Mouse (Mus musculus) liver, embryonic 16.5 days (tissue): ENCODE results near the gene Serp2. TPM values are rescaled to one million over a fixed set of nuclear protein-coding genes. Genes with fewer than 3 reads are reported as not detected.

Experiments used
- ATAC-seq: fragments of 200-750 bp; cut with Nextera tagmentation; 2 replicates; pipeline ENCODE4 v1.8.0; 2017; ENCODE audit warnings: low read depth, mild to moderate bottlenecking, moderate number of reproducible peaks, moderate library complexity
- H3K27ac ChIP-seq: fragments of 300-500 bp; sonication (generic); 2 replicates; pipeline ENCODE4 v1.5.1; 2014; ENCODE audit warnings: mild to moderate bottlenecking, low read length
- H3K27me3 ChIP-seq: fragments of 300-500 bp; sonication (generic); 2 replicates; pipeline ENCODE4 v1.6.1; 2014; ENCODE audit warnings: low read depth, low read length, mixed read lengths; ENCODE audit not compliant: control insufficient read depth, insufficient read depth
- H3K36me3 ChIP-seq: fragments of 300-500 bp; sonication (generic); 2 replicates; pipeline ENCODE4 v1.6.1; 2014; ENCODE audit warnings: mild to moderate bottlenecking; ENCODE audit not compliant: control insufficient read depth, insufficient read depth
- H3K4me1 ChIP-seq: fragments of 300-500 bp; sonication (generic); 2 replicates; pipeline ENCODE4 v1.6.1; 2014; ENCODE audit warnings: low read depth, low read length, mixed read lengths; ENCODE audit not compliant: control insufficient read depth
- H3K4me2 ChIP-seq: fragments of 300-500 bp; sonication (generic); 2 replicates; pipeline ENCODE4 v1.6.1; 2014; ENCODE audit warnings: low read depth, low read length, mixed read lengths
- H3K4me3 ChIP-seq: fragments of 300-500 bp; sonication (generic); 2 replicates; pipeline ENCODE4 v1.5.1; 2014; ENCODE audit warnings: low read depth, mild to moderate bottlenecking, low read length
- H3K9ac ChIP-seq: fragments of 300-500 bp; sonication (generic); 2 replicates; pipeline ENCODE4 v1.6.1; 2014; ENCODE audit warnings: low read depth, low read length
- H3K9me3 ChIP-seq: fragments of 300-500 bp; sonication (generic); replicated peaks from 2 replicates; pipeline ENCODE4 v1.6.1; 2016; ENCODE audit warnings: low read length; ENCODE audit not compliant: control insufficient read depth
- WGBS: fragments of 180-500 bp; shearing (Covaris S2); extraction: QIAGEN DNeasy Blood & Tissue Kit; methylation state at CpG from one replicate; pipeline ENCODE4 v1.1.7; 2014; ENCODE audit not compliant: insufficient replicate concordance; 5-methylcytosine and 5-hydroxymethylcytosine counted together
- polyA plus RNA-seq: library from polyadenylated mRNA; unstranded; fragments of >200 nt; fragmentation: Nextera tagmentation; extraction: Ambion mirVana; gene quantifications from 2 replicates; pipeline ENCODE4 v1.2.1, GENCODE M21; 2015

Serp2 gene
- polyA plus RNA-seq, 1 experiment from 2014 or later, result 0.61 TPM

GRCm38 (mm10) chr14:76594351-76594885 lies 37.7 kb upstream of the Serp2 start:
- Histone ChIP-seq H3K4me3 (no peak overlapping the region), H3K4me2 (no peak overlapping the region), H3K36me3 (no peaks in the 10 kb centered on the region), H3K27ac (no peak overlapping the region), H3K9ac (no peak overlapping the region), H3K27me3 (no peaks in the 10 kb centered on the region), H3K4me1 (peaks cover 25% of the 10 kb centered on the region), H3K9me3 (no peaks in the 10 kb centered on the region)
- 47% methylated on average over 6 of the region's 6 CpGs for WGBS
- ATAC-seq, result no peak

DNA sequence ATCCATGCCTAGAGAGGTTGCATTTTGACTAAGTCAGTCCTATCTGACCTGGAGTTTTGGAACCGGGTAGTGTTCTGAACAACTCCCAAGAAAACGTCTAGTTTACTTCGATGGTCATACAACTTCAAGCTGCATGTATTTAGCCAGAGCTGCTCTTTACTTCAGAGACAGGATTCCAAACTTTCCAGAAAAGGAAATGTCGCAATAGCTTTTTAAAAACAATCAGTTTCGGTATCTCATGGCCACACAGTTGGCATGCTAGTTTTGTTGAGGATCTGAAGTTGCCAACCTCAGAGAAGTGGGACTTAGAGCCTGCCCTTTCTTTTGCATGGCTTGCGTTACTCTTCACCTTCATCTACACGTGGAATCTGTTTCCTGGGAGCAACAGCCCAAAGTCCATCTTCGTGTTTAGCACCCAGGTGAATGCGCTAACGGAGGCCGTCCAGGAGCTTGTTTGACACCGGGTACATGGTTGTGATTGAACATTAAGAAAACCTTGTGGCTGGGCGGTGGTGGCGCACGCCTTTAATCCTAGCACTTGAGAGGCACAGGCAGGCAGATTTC lies 37.0 kb upstream of the Serp2 start:
- ATAC-seq, result no peak
- H3K27me3 ChIP-seq, result no peaks in the 10 kb centered on the region
- H3K4me1 ChIP-seq, result peaks cover 20% of the 10 kb centered on the region
- H3K36me3 ChIP-seq, result no peaks in the 10 kb centered on the region
- no peak overlapping the region for H3K27ac ChIP-seq
- H3K9me3 ChIP-seq, result no peaks in the 10 kb centered on the region
- no peak overlapping the region for H3K9ac ChIP-seq
- H3K4me2 ChIP-seq, result no peak overlapping the region
- no peak overlapping the region for H3K4me3 ChIP-seq
- 68% methylated on average over 15 of the region's 15 CpGs for WGBS

DNA sequence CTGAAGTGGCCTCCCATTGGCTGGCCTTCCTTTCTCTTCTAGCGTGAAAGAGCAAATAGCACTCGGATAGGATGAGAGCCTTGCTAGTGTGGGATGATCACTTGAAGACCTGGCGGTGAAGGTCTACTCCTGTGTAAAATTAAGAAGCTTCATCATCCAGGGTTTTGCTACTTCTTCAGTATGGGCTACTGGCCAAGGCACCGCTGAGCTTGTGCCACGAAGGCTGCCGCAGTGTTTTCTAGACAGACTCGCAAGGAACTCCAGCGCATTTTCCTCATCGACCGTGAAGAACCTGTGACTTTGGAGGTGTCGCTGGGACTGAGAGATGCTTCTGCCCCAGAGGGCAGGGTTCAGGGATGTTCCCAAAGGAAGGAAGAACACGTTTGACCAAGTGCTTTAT lies 36.0 kb upstream of the Serp2 start:
- WGBS, result 83% methylated on average over 12 of the region's 12 CpGs
- Histone ChIP-seq H3K4me2 (no peak overlapping the region), H3K27me3 (no peaks in the 10 kb centered on the region), H3K27ac (no peak overlapping the region), H3K36me3 (no peaks in the 10 kb centered on the region), H3K9me3 (no peaks in the 10 kb centered on the region), H3K9ac (no peak overlapping the region), H3K4me3 (no peak overlapping the region), H3K4me1 (peaks cover 10% of the 10 kb centered on the region)
- ATAC-seq, result no peak

GRCm38 (mm10) chr14:76592090-76592489 lies 35.4 kb upstream of the Serp2 start:
- Histone ChIP-seq H3K27ac (no peak overlapping the region), H3K4me3 (no peak overlapping the region), H3K9me3 (no peaks in the 10 kb centered on the region), H3K4me2 (no peak overlapping the region), H3K9ac (no peak overlapping the region), H3K36me3 (no peaks in the 10 kb centered on the region), H3K27me3 (no peaks in the 10 kb centered on the region), H3K4me1 (peaks cover 9% of the 10 kb centered on the region)
- 37% methylated on average over 6 of the region's 6 CpGs for WGBS
- ATAC-seq, result peak; percentile 16; the same call in 1 of the 2 replicates

DNA sequence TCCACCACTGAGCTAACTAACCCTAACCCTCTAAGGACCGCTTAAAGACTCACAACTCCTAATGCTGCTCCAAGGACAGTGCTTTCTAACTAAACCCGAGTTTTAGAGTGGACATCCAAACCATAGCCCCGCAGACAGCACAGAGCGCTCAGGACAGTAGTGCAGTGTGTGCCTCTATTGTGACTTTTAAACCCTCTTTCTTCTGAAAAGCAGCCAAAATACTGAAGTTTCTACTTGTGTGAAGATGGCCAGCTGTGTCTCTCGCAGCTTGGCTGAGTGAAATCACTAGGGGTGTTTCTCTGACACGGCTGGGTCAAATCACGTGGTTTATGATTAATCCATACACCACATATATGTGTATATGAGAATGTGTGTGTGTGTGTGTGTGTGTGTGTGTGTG lies 33.4 kb upstream of the Serp2 start:
- Histone ChIP-seq H3K4me1 (peaks cover 13% of the 10 kb centered on the region), H3K27me3 (no peaks in the 10 kb centered on the region), H3K4me2 (no peak overlapping the region), H3K36me3 (no peaks in the 10 kb centered on the region), H3K9ac (no peak overlapping the region), H3K9me3 (no peaks in the 10 kb centered on the region), H3K4me3 (no peak overlapping the region), H3K27ac (no peak overlapping the region)
- ATAC-seq, result no peak
- WGBS, result 74% methylated on average over 7 of the region's 7 CpGs

DNA sequence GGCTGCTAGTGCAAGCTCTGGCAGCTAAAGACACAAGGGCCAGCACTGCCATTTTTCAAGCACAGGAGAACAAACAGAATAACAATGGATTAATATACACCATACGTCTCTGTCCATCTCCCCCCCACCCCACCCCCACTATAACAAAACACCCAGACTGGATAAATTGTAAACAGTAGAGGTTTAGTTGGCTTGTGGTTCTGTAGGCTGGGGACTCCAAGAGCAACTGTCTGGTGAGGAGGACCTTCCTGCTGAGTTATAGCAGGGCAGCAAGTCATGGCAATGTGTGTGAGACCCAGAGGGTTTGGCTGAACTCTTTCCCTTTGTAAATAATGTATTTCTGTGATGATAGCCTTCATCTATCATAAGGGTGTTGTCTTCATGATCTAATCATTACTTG lies 33.0 kb upstream of the Serp2 start:
- Histone ChIP-seq H3K27me3 (no peaks in the 10 kb centered on the region), H3K9me3 (no peaks in the 10 kb centered on the region), H3K4me3 (no peak overlapping the region), H3K36me3 (no peaks in the 10 kb centered on the region), H3K4me1 (peaks cover 12% of the 10 kb centered on the region), H3K4me2 (no peak overlapping the region), H3K27ac (no peak overlapping the region), H3K9ac (no peak overlapping the region)
- no peak for ATAC-seq
- 59% methylated on average over 1 of the region's 1 CpGs for WGBS

DNA sequence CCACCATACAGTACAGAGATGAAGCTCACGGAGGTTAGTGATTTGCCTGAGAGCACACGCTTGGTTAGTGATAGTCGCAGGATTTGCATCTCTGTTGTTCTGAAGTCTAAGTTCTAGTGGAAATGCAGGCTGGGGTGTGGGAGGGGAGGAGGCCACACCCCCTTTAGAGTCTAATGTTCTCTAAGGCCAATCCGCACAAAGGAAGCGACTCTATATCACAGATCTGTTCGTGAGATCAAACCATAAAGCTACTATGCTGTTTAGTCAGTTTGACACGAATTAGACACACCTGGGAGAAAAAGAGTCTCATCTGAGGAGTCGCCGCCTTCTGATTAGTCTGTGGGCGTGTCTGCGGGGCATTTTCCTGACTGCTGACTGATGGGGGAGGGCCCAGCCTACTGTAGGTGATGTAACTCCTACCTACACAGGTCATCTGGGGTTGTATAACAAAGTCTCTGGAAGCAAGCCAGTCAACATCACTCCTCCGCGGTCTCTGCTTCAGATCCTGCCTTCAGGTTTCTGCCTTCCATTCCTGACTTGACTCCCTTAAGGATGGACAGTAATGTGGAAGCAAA lies 29.2 kb upstream of the Serp2 start:
- H3K4me3 ChIP-seq, result 0 out of 2 replicates have a peak overlapping the region, but pooled peaks have one; percentile 19
- no peak overlapping the region for H3K9ac ChIP-seq
- WGBS, result 51% methylated on average over 13 of the region's 13 CpGs
- no peaks in the 10 kb centered on the region for H3K27me3 ChIP-seq
- no peak overlapping the region for H3K27ac ChIP-seq
- H3K4me2 ChIP-seq, result peak overlapping the region; percentile 33
- no peaks in the 10 kb centered on the region for H3K9me3 ChIP-seq
- H3K36me3 ChIP-seq, result no peaks in the 10 kb centered on the region
- ATAC-seq, result peak; percentile 80
- H3K4me1 ChIP-seq, result peaks cover 4% of the 10 kb centered on the region

GRCm38 (mm10) chr14:76583985-76584384 lies 27.3 kb upstream of the Serp2 start:
- WGBS, result 48% methylated on average over 7 of the region's 7 CpGs
- Histone ChIP-seq H3K9me3 (no peaks in the 10 kb centered on the region), H3K4me1 (peaks cover 4% of the 10 kb centered on the region), H3K4me3 (no peak overlapping the region), H3K27me3 (no peaks in the 10 kb centered on the region), H3K9ac (no peak overlapping the region), H3K4me2 (no peak overlapping the region), H3K36me3 (no peaks in the 10 kb centered on the region), H3K27ac (no peak overlapping the region)
- ATAC-seq, result no peak
